In genomic region chr8:8653343-8653742, GRCm38 (mm10) we compare ENCODE assay signal across 12 mouse cellular contexts. TPM values are rescaled to one million over a fixed set of nuclear protein-coding genes. Genes with fewer than 3 reads are reported as not detected.
DNase-seq lines count a peak whose midpoint lies in the region; ATAC-seq lines count a peak whose summit lies in the region.
"Had no signal": no experiment of that assay in that cellular context is flagged by ENCODE, and none has a peak within 500 bp of the region (broad histone marks: within the 10 kb centered on the region; RNA-seq: fewer than 3 reads in every experiment).

No protein-coding gene starts in this region.

- no peaks in the 10 kb centered on the region for H3K36me3 ChIP-seq in lung, embryonic 15.5 days
- peaks cover 14% of the 10 kb centered on the region; the same call in 1 of the 2 replicates for H3K36me3 ChIP-seq in forebrain, embryonic 13.5 days (ENCODE audit: poor library complexity, severe bottlenecking)
- H3K36me3 ChIP-seq in hindbrain, embryonic 15.5 days, result no peaks in the 10 kb centered on the region
- H3K36me3 ChIP-seq in neural tube, embryonic 12.5 days, result peaks cover 6% of the 10 kb centered on the region; the same call in 1 of the 2 replicates

- H3K9me3 ChIP-seq in lung, embryonic 15.5 days, result no peaks in the 10 kb centered on the region
- H3K9me3 ChIP-seq in forebrain, embryonic 13.5 days (replicated peaks), result no peaks in the 10 kb centered on the region
- no peaks in the 10 kb centered on the region for H3K9me3 ChIP-seq in hindbrain, embryonic 15.5 days
- no peaks in the 10 kb centered on the region for H3K9me3 ChIP-seq in neural tube, embryonic 12.5 days
- H3K9me3 ChIP-seq: heart, embryonic 10.5 days had no signal

- no peak overlapping the region for H3K27ac ChIP-seq in lung, embryonic 15.5 days
- H3K27ac ChIP-seq in forebrain, embryonic 13.5 days, result peak overlapping the region; percentile 91
- 0 out of 2 replicates have a peak overlapping the region, but pooled peaks have one; percentile 26 for H3K27ac ChIP-seq in hindbrain, embryonic 15.5 days (replicated peaks)
- H3K27ac ChIP-seq in neural tube, embryonic 12.5 days, result no peak overlapping the region
- H3K27ac ChIP-seq: heart, embryonic 10.5 days had no signal

- peak overlapping the region; percentile 11; the same call in 1 of the 2 replicates for H3K4me2 ChIP-seq in lung, embryonic 15.5 days
- H3K4me2 ChIP-seq in forebrain, embryonic 13.5 days, result peak overlapping the region; percentile 86
- peak overlapping the region; percentile 93 for H3K4me2 ChIP-seq in hindbrain, embryonic 15.5 days
- peak overlapping the region; percentile 84 for H3K4me2 ChIP-seq in neural tube, embryonic 12.5 days (replicated peaks)

- DNase-seq in lung, postnatal 36 days, result no peak
- DNase-seq in ovary, adult 18-20 months (ENCODE audit: low spot score), result no peak
- DNase-seq in adipocyte (ENCODE audit: low spot score), result no peak
- DNase-seq in yolk sac, embryonic 10.5 days (ENCODE audit: low spot score), result no peak
- DNase-seq: cerebellum, adult 18-20 months; liver; retina, postnatal 1 day had no signal

- peaks cover 78% of the 10 kb centered on the region for H3K4me1 ChIP-seq in lung, embryonic 15.5 days
- H3K4me1 ChIP-seq in forebrain, embryonic 13.5 days, result peaks cover 83% of the 10 kb centered on the region
- peaks cover 91% of the 10 kb centered on the region for H3K4me1 ChIP-seq in hindbrain, embryonic 15.5 days (replicated peaks)
- H3K4me1 ChIP-seq in neural tube, embryonic 12.5 days, result peaks cover 85% of the 10 kb centered on the region

- 44% methylated on average over 5 of the region's 5 CpGs for WGBS in lung, embryonic 15.5 days
- WGBS in forebrain, embryonic 13.5 days, result 27% methylated on average over 5 of the region's 5 CpGs
- WGBS in hindbrain, embryonic 15.5 days, result 29% methylated on average over 5 of the region's 5 CpGs
- WGBS in neural tube, embryonic 12.5 days, result 36% methylated on average over 5 of the region's 5 CpGs

- no peak overlapping the region for H3K9ac ChIP-seq in lung, embryonic 15.5 days
- peak overlapping the region; percentile 99 for H3K9ac ChIP-seq in forebrain, embryonic 13.5 days
- H3K9ac ChIP-seq in hindbrain, embryonic 15.5 days, result no peak overlapping the region
- H3K9ac ChIP-seq in neural tube, embryonic 12.5 days, result no peak overlapping the region; the same call in 1 of the 2 replicates

- ATAC-seq in lung, embryonic 15.5 days (ENCODE audit: borderline replicate concordance, extremely low read depth, low FRiP score, low TSS enrichment), result no peak
- no peak for ATAC-seq in forebrain, embryonic 13.5 days
- ATAC-seq in hindbrain, embryonic 15.5 days (ENCODE audit: low FRiP score, low read depth), result no peak
- no peak for ATAC-seq in neural tube, embryonic 12.5 days (ENCODE audit: low FRiP score, low read depth)

- no peaks in the 10 kb centered on the region for H3K27me3 ChIP-seq in lung, embryonic 15.5 days
- no peaks in the 10 kb centered on the region for H3K27me3 ChIP-seq in forebrain, embryonic 13.5 days
- no peaks in the 10 kb centered on the region for H3K27me3 ChIP-seq in hindbrain, embryonic 15.5 days
- no peaks in the 10 kb centered on the region for H3K27me3 ChIP-seq in neural tube, embryonic 12.5 days (replicated peaks)

- no peak overlapping the region for H3K4me3 ChIP-seq in lung, embryonic 15.5 days
- H3K4me3 ChIP-seq in forebrain, embryonic 13.5 days, result peak overlapping the region; percentile 99
- 0 out of 2 replicates have a peak overlapping the region, but pooled peaks have one; percentile 10 for H3K4me3 ChIP-seq in hindbrain, embryonic 15.5 days
- H3K4me3 ChIP-seq in neural tube, embryonic 12.5 days, result no peak overlapping the region; the same call in 1 of the 2 replicates
- H3K4me3 ChIP-seq: heart, embryonic 10.5 days had no signal

RNA-seq across cellular contexts. Expression of gene Efnb2, which starts 7.7 kb away (rescaled TPM):
- 25.7 and 26.2 TPM in 2 replicates for polyA plus RNA-seq in lung, embryonic 15.5 days (2015; fragmentation: Nextera tagmentation; extraction: Ambion mirVana)
- 41.7 and 46.8 TPM in 2 replicates for polyA plus RNA-seq in forebrain, embryonic 13.5 days (2015; fragmentation: Nextera tagmentation; extraction: Ambion mirVana)
- polyA plus RNA-seq in hindbrain, embryonic 15.5 days (2015; fragmentation: Nextera tagmentation; extraction: Ambion mirVana), result 17.8 and 21.5 TPM in 2 replicates
- 45.5 and 50.8 TPM in 2 replicates for polyA plus RNA-seq in neural tube, embryonic 12.5 days (2016; fragmentation: Nextera tagmentation; extraction: Ambion mirVana)

RNA-seq across cellular contexts. Expression of gene Arglu1, which starts 37.0 kb away (rescaled TPM):
- polyA plus RNA-seq in lung, embryonic 15.5 days (2015; fragmentation: Nextera tagmentation; extraction: Ambion mirVana), result 152 and 154 TPM in 2 replicates
- polyA plus RNA-seq in forebrain, embryonic 13.5 days (2015; fragmentation: Nextera tagmentation; extraction: Ambion mirVana), result 180 and 188 TPM in 2 replicates
- 149 and 154 TPM in 2 replicates for polyA plus RNA-seq in hindbrain, embryonic 15.5 days (2015; fragmentation: Nextera tagmentation; extraction: Ambion mirVana)
- 197 and 204 TPM in 2 replicates for polyA plus RNA-seq in neural tube, embryonic 12.5 days (2016; fragmentation: Nextera tagmentation; extraction: Ambion mirVana)

Comparison
In these comparisons a context has a peak if more than half of its experiments do, and no peak if none do; other contexts are left out.
1. H3K27ac ChIP-seq: peak in forebrain, embryonic 13.5 days (single experiment) and hindbrain, embryonic 15.5 days (single experiment); none in lung, embryonic 15.5 days (single experiment) and neural tube, embryonic 12.5 days (single experiment).
2. H3K4me2 ChIP-seq: peak in every context shown above with its lines; median percentile 93 in hindbrain, embryonic 15.5 days; 86 in forebrain, embryonic 13.5 days; 84 in neural tube, embryonic 12.5 days; 11 in lung, embryonic 15.5 days.
3. H3K4me3 ChIP-seq: peak in forebrain, embryonic 13.5 days (single experiment) and hindbrain, embryonic 15.5 days (single experiment); none in lung, embryonic 15.5 days (single experiment) and neural tube, embryonic 12.5 days (single experiment).